Mouse (Mus musculus) urinary bladder, adult 2 months (tissue): ENCODE measurements around the gene Clmp. TPM values are rescaled to one million over a fixed set of nuclear protein-coding genes. Genes with fewer than 3 reads are reported as not detected.
"Not testable (repeated sequence)": the region's sequence is repeated elsewhere in the genome, so short reads cannot be mapped to it uniquely, and the experiment has no call there.

Source experiments
- DNase-seq: peaks from one replicate; pipeline ENCODE4 v3.0.0; 2022; ENCODE audit warnings: low spot score
- polyA plus RNA-seq: library from polyadenylated mRNA; depleted of rRNA; stranded (reverse); fragments of >200 nt; gene quantifications from 2 replicates; pipeline ENCODE4 v1.2.3, GENCODE M21; 2012

Clmp gene
- polyA plus RNA-seq, 1 experiment = 31.0 TPM

GRCm38 (mm10) chr9:40800675-40801612, 115.2 kb downstream of the Clmp start, which contains the start of gene Hspa8:
Gene Hspa8 (plus strand): TSS chr9:40800984.
- DNase-seq = peak; percentile 100

GRCm38 (mm10) chr9:40801614-40802532, 116.1 kb downstream of the Clmp start:
- DNase-seq = not testable (repeated sequence)

- DNase-seq = not testable (repeated sequence)
These were observed 116.7 kb downstream of the Clmp start for GRCm38 (mm10) chr9:40802533-40802875.

- not testable (repeated sequence) for DNase-seq
These were observed 118.8 kb downstream of the Clmp start for GRCm38 (mm10) chr9:40804576-40804975.

- no peak for DNase-seq
These were observed 119.5 kb downstream of the Clmp start for GRCm38 (mm10) chr9:40805263-40805662.

- DNase-seq = no peak
These were observed 120.9 kb downstream of the Clmp start for GRCm38 (mm10) chr9:40806440-40807288.

- no peak for DNase-seq
These were observed 121.6 kb downstream of the Clmp start for GRCm38 (mm10) chr9:40807289-40807920.

GRCm38 (mm10) chr9:40808061-40808906, 122.5 kb downstream of the Clmp start:
- no peak for DNase-seq

GRCm38 (mm10) chr9:40808907-40809280, 123.1 kb downstream of the Clmp start:
- DNase-seq = no peak

GRCm38 (mm10) chr9:40811860-40812259, 126.1 kb downstream of the Clmp start:
- no peak for DNase-seq

- DNase-seq = no peak
These were observed 128.3 kb downstream of the Clmp start for GRCm38 (mm10) chr9:40814060-40814459.

GRCm38 (mm10) chr9:40817325-40818028, 131.7 kb downstream of the Clmp start:
- DNase-seq = no peak

GRCm38 (mm10) chr9:40825601-40826000, 139.8 kb downstream of the Clmp start:
- no peak for DNase-seq

- no peak for DNase-seq
These were observed 141.6 kb downstream of the Clmp start for GRCm38 (mm10) chr9:40827366-40827765.

- DNase-seq = peak; percentile 52
These were observed 148.8 kb downstream of the Clmp start for GRCm38 (mm10) chr9:40834569-40834968.
